Mouse (Mus musculus) right cerebral cortex, adult 18-20 months (tissue): ENCODE results near the gene Tpi1.

Source experiments
- DNase-seq: peaks from one replicate; pipeline ENCODE4 v3.0.0; 2022; ENCODE audit warnings: mixed read lengths

The Tpi1 gene

DNA sequence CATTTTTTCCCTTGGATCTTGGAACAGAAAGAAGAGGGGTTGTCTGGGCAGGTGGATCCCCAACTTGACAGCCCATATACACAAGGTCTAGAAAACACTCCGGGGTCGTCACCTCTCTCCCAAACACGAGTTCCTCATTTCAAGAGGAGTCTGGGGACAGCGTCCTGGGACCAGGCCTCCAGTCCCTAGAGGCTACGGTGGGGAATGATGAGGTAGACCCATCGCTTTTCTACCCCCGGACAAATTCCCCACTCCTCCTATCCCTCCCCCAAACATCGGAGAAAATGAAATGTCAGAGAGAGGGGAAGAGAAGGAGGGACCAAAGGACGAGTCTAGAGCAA, 45.4 kb downstream of the Tpi1 start:
- no peak for DNase-seq

GRCm38 (mm10) chr6:124767920-124768703, 46.0 kb downstream of the Tpi1 start:
- DNase-seq: no peak

- DNase-seq: no peak
Observed at GRCm38 (mm10) chr6:124767536-124767919, 46.6 kb downstream of the Tpi1 start.

DNA sequence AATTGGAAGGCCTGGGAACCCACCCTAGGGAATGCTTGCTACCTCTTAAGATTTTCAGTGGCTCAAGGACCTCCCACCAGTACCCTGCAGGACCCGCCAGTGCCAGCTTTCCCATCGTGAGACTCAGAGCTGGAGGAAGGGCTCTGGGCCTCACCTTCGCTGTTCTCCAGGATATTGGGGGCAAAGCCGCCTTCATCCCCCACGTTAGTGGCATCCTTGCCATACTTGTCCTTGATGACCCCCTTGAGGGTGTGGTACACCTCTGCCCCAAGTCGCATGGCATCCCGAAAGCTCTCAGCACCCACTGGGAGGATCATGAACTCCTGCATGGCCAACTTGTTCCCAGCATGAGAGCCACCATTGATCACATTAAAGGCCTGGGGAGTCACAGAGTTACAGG, 48.1 kb downstream of the Tpi1 start:
- no peak for DNase-seq
